Mouse (Mus musculus): ENCODE measurements at regions not wholly inside any gene's neighbourhood (a gene's known extent, or its start where the extent isn't known, plus 50 kb on each side); places are given as distances from the start of the nearest gene placed in this dataset.

GRCm38 (mm10) chr6:91609671-91610070 is 74.2 kb upstream of the Slc6a6 start:
- POLR2A ChIA-PET: interaction anchor here in 1 of 4 experiments (1.0 kb wide), 1 partner anchor 50 kb away, joined by 4 read pairs; no protein-coding TSS in a partner anchor
- CTCF ChIA-PET: no interaction called here

GRCm38 (mm10) chr6:91615022-91615421 is 68.8 kb upstream of the Slc6a6 start:
- ChIA-PET POLR2A (interaction anchor here in 3 of 4 experiments (0.9 to 2.2 kb wide), 10 partner anchors 8 to 104 kb away, joined by 3 to 8 read pairs (median 4); no protein-coding TSS in a partner anchor), CTCF (interaction anchor here in 1 of 4 experiments (0.6 to 1.0 kb wide), 2 partner anchors 27 to 157 kb away, joined by 3 read pairs; no protein-coding TSS in a partner anchor)

DNA sequence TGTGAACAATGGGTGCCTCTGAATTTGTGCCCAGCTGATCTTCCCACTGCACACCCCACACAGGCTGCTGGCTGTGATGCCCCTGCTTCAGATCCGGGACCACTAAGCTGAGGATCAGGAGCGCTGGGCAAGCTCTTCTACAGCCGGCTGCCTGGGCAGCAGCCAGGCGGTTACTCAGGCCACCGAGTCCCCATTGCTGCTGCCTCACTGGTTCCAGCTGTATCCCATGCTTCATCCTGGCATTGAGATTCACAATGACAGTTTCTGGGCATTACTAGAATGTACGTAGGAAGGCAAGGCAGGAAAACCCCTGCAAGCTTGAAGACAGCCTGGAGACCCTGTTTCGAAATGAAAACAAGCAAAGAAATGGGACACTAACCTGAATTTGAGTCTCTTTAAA is 67.3 kb upstream of the Slc6a6 start:
- ChIA-PET POLR2A (interaction anchor here in 2 of 4 experiments (0.8 to 2.9 kb wide), 22 partner anchors 9 to 94 kb away, joined by 3 to 9 read pairs (median 4); partner anchors contain the start of gene Slc6a6 (in 1 of the 2)), CTCF (interaction anchor here in 2 of 4 experiments (0.8 to 1.1 kb wide), 2 partner anchors 14 to 89 kb away, joined by 3 read pairs; no protein-coding TSS in a partner anchor)

DNA sequence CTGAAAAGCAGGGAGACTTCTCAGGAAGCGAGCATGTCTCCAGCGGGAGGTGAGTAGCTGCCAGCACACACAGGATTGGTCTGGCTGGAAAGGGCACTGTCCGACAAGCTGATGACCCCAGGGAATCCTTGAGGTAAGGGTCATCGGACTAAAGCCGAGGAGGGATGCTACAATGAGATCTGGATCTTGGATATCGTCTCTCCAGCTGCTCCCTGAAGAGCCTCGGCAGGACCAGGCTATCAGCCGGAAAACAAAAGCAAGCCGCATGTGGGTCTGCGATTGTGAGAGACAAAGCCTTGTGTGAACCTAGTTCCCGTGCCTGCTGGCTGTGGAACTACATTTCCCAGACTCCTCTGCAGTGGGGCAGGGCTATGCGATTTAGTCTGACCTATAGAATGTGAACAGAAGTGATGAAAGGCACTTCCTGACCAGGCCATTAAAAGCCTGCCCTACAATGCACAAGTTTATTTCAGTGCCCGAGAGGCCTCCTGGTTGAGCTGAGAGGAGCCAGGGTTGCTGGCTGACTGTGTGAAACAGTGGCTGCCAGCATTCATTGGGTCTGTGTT is 66.7 kb upstream of the Slc6a6 start:
- POLR2A ChIA-PET: interaction anchor here (0.6 to 2.9 kb wide), 32 partner anchors 9 to 230 kb away, joined by 3 to 9 read pairs (median 4); partner anchors contain the start of gene Slc6a6 (in 2 of the 4)
- CTCF ChIA-PET: interaction anchor here in 2 of 4 experiments (0.8 to 1.3 kb wide), 3 partner anchors 9 to 89 kb away, joined by 3 read pairs; no protein-coding TSS in a partner anchor

GRCm38 (mm10) chr6:91617685-91618084 is 66.2 kb upstream of the Slc6a6 start:
- ChIA-PET CTCF (interaction anchor here in 1 of 4 experiments (1.3 kb wide), 1 partner anchor 9 kb away, joined by 3 read pairs; no protein-coding TSS in a partner anchor), POLR2A (interaction anchor here (0.6 to 2.9 kb wide), 35 partner anchors 9 to 876 kb away, joined by 3 to 18 read pairs (median 4); partner anchors contain the start of genes Slc6a6 (in 2 of the 4) and Ccdc174 (in 1 of the 4))

DNA sequence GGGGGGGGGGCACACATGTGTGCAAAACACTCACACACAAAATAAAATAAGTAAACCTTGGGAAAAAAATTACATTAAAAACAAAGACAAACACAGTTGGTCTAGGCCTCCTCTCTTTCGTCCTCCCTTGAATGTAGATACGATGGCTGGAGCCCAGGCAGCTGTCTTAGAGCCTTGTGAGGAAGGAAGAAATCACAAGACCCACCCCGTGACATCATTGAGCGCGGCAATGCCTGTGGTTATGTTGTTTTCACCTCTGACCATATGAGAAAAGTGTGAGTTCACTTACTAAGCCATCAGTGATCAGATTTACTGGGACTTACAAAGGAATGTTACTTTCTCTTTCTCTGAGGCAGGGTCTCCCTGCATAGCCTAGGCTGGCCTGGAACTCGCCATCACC is 64.8 kb upstream of the Slc6a6 start:
- ChIA-PET POLR2A (interaction anchor here in 1 of 4 experiments (0.7 kb wide), 1 partner anchor 18 kb away, joined by 3 read pairs; no protein-coding TSS in a partner anchor), CTCF (no interaction called here)

DNA sequence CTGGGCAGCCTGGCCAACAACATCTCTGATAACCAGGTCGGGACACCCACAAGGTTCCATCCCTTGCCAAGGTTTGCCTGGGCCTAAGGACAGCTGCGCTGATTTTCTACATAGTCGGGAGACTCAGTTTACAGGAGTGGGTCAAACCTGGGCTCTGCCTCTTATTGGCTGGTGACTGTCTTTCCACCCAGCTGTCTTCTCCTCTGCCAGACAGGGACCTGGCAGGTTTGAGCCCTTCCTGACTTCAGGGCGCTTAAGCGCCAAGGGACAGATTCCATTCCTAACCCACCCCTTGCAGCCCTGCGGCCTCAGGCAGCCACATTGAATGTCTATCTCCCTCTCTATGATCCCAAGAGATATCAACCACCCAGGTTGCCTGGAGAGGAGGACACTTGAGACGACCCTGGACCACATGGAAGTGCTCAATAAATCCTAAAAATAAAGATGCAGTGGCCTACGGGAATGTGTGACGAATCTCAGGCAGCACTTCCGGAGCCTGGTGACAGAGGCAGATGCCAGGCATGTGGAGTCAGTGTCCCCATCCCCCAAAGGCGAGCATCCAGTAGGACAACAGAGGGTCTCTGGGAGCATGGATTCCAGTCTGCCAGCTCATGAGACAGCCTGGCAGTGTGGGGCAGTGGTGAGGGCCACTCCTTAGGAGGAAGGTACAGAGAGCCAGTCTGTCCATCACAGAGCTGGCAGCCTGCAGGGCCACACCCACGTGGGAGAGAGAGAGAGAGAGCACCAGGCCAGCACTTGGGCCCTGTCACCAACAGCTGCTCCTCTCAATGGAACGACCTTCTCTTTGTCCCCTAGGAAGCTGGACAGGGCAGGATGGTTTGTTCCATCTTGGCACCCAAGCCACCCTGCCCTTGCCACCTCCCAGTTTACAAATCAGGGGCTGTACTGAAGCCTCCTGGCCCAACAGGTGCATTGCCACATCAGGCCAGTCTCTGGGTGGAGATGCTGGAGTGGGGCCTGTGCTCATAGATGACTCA is 63.8 kb upstream of the Slc6a6 start:
- POLR2A ChIA-PET: no interaction called here
- CTCF ChIA-PET: no interaction called here

- CTCF ChIA-PET: no interaction called here
Measured at GRCm38 (mm10) chr6:91621437-91621836, 62.4 kb upstream of the Slc6a6 start.

GRCm38 (mm10) chr6:91622425-91622824 is 61.4 kb upstream of the Slc6a6 start:
- CTCF ChIA-PET: no interaction called here
- POLR2A ChIA-PET: interaction anchor here in 1 of 4 experiments (1.0 kb wide), 1 partner anchor 83 kb away, joined by 3 read pairs; no protein-coding TSS in a partner anchor

More at GRCm38 (mm10) chr6:91621437-91621836, 62.4 kb upstream of the Slc6a6 start:
- POLR2A ChIA-PET: interaction anchor here in 1 of 4 experiments (1.0 kb wide), 1 partner anchor 84 kb away, joined by 3 read pairs; no protein-coding TSS in a partner anchor

DNA sequence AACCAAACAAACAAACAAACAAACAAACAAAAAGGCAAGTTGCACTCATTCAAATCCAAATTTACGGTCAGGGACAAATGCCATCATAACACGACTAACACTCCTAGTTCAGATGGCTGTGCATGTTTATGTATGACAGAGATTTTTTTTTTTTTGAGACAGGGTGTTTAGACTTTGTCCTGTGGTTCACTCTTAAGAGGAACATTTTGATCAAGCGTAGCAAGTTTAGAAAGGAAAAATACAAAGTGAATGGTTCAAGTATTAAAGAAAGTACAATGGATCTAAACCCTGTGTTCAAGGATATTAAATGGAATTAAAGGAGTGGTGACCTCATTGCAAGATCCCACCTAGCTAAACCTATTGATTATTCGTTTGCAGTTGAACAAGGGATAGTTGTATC is 60.2 kb upstream of the Slc6a6 start:
- POLR2A ChIA-PET: interaction anchor here in 1 of 4 experiments (0.6 kb wide), 1 partner anchor 60 kb away, joined by 3 read pairs; the partner anchor contains the start of gene Slc6a6
- CTCF ChIA-PET: interaction anchor here in 1 of 4 experiments (0.7 kb wide), 1 partner anchor 195 kb away, joined by 3 read pairs; no protein-coding TSS in a partner anchor

DNA sequence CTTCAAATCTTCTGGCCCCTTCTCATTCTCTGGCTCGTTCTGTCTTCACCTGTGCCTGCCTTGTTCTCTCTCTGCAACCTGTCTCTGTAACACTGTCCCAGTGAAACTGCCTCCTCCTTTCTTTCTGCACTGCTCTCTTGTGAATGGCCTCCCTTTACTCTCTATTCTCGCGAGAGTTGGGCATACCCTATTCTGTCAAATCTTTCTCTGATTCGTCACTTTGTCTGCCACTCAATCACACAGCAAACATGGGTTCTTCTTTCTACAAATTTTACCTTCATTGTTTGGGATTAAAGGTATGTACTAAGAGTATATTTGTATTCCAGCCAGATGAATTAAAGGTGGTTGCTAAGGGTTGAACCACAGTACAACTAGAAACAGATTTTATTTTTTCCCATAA is 54.6 kb upstream of the Slc6a6 start:
- CTCF ChIA-PET: interaction anchor here in 1 of 4 experiments (0.6 kb wide), 1 partner anchor 488 kb away, joined by 4 read pairs; no protein-coding TSS in a partner anchor
- POLR2A ChIA-PET: interaction anchor here in 2 of 4 experiments (0.6 to 0.9 kb wide), 2 partner anchors 13 to 219 kb away, joined by 3 to 12 read pairs; no protein-coding TSS in a partner anchor

DNA sequence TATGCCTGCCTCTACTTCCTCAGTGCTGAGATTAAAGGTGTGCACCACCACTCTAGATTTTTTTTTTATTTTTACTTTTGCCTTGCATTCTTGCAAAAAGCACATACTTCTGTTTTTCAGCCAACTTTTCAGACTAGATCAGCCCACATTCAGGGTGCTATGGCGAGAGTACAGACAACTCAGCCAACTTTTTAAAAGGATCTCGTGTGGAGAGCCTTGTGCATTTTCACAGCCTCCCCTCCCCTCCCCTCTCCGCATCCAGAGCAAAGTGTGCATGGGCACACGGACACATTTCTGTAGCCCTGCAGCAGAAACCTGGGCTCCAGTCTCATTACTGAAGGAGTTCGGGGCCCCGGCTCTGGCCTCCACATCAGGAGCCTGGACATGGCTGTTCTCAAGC is 52.6 kb upstream of the Slc6a6 start:
- POLR2A ChIA-PET: interaction anchor here in 1 of 4 experiments (1.0 kb wide), 1 partner anchor 13 kb away, joined by 3 read pairs; no protein-coding TSS in a partner anchor
- CTCF ChIA-PET: no interaction called here
